Mouse (Mus musculus) retina, postnatal 7 days (tissue): ENCODE measurements around the gene Klhl26.

ENCODE experiments used
- DNase-seq: peaks from one replicate; pipeline ENCODE4 v3.0.0-alpha.2; 2012; ENCODE audit warnings: low read depth, low spot score

Klhl26 gene

DNA sequence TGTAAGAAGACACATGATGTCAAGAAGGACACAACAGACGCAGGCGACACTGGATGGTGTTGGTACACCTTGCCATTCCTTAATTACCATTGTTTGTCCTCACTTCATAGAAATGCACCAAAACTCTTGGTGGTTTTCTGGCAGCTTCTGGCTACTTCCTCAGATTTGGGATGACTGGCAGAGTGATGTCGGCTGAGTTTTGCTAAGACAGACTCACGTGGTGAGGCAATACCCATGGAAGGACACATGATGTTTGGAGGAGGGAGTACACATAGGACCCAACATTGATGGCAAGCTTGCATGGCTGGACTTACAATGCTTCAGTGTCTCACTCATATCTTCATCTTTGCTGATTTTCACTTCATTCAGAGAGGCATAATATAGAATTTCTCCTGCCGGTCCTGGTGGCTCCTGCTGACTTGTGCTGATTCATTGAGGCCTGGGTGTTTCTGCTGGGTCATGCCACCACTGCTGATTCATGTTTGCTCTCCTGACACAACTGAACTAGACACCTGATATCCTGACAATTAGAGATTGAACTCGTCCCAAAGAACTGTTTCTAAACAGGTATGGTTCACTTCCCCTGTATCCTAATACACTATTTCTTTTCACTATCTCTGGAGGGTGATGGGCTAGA is 62.3 kb downstream of the Klhl26 start:
- DNase-seq, result no peak

DNA sequence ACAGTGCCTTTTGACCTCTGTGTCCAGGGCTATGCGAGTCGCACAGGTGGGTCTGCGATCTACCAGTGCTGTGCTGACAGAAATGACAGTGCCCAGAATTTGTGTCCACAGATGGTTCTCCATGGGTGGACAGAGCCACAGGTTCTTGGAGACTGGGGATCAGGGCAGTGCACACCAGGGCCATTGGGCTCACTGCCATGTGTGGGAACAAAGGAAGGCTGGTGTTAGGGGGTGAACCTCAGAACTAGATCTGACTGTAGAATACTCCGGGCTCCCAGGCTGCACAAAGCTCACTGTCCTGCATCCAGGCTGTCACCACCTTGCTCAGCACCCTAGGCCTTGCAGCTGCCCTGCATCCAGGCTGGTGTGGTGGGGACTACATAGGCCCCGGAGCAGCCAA is 66.5 kb downstream of the Klhl26 start:
- DNase-seq, result no peak

DNA sequence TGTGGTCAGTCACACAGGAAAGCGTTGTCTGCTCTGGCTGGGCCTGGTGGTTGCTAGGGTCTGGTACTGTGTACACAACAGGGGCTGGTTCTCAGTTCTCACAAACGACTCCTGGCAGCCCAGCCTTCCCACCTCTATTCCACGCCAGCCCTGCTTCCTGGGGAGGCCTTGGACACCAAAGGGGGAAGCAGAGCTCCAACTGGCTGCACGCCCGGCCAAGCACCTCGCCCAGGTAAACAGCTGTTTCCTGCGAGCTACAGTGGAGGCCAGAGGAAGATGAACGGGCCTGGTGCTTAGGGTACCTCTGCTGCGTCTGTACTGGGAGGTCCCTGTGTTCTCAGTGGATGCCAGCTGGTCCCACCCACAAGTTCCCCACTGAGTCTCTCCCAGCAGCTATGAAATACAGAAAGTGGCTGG is 67.3 kb downstream of the Klhl26 start:
- DNase-seq, result no peak

DNA sequence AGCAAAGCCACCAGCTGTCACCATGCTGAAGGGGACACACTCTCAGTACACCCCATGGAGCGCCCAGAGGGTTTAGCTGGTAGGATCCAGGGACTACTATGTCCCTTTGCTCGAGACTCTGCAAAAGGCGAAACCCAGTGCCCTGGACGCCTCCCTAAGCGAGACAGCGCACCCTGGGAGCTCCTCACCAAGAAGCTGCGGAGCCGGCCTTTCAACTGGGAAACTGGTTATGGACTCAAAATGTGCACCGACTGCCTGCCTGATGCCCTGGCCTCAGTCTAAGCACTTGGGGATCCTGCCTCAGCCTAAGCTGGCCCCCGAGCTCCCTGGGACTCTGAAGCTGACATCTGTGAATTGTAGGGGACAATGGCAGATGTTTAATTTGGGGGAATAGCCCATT is 67.7 kb downstream of the Klhl26 start:
- DNase-seq, result no peak

DNA sequence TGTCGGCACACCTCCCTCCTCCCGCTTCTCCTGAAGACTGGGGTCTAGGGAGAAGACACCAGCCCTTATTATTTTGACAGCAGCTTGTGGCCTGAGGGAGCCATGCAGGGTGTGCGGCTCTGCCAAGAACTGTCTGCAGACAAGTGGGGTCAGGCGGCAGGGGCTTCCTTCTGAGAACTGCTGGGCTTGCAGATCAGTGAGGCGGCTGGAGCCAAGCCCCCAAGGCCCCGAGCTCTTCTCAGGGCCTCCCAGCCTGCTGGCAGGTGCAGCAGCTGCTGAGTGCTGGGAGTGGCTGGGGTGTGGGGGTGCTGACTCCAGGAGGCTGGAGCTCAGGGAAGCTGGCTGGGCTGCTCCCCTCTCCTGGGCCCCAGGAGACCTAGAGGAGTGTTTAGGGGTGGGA is 68.5 kb downstream of the Klhl26 start:
- DNase-seq, result no peak

DNA sequence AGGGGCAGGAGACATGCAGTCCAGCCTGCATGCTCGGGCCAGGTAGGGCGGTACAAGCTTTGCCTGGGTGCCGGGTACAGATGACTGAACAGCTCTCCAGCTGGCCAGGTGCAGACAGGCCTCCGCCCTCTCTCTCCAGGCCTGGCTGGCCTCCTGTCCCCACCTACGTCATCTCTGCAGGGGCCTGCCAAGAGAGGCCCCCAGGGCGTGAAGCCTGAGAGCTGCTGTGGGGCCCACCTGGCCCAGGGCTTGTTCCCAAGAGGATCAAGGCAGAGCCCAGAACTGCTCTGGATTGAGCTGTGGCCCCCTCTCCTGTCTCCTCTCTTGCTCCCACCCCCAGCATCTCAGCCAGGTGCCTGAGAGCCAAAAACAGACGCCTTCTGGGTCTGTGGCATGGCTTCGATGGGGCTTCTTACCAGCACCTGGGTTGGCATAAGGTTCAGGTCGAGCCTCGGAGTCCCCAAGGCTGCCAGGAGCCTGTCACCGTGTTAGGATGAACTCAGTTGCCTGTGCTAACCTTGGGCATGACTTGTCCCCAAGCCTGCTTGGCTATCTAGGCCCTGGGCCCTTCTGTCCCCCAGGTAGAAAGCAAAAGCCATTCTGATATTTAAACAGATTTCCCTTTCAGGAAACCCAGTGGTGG is 70.2 kb downstream of the Klhl26 start:
- DNase-seq, result no peak

DNA sequence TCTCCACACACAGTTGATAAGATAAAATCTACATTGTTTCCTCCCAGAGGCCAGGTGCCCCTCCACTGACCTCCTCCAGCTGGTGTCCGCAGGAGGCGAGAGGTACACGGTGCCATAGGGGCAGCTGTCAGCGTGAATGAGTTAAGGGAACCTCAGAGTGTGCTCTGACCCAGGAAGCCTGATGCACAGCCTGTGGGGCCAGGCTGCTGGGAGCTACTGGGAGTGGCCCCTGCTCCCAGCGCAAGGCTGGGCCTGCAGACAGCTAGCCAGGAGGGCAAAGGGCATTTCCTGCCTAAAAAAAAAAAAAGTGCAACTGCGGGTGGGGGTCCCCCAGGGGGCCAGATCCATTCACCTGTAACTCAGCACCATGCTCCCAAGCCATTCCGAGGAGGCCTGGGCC is 71.6 kb downstream of the Klhl26 start:
- DNase-seq, result no peak

DNA sequence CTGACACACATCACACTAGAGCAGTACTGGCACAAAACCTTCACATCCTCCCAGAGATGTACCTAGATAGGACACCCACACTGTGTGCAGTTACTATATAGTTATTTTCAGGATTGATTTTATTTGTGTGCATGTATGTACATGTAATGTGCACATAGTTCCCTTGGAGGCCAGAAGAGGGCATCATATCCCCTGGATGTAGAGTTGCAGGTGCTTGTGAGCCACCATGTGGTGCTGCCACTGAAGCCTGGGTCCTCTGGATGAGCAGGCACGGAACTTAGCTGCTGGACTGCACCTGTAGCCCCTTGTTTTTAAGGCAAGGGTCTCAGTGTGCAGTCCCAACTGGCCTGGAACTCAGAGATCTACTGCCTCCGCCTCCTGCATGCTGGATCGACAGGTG is 72.6 kb downstream of the Klhl26 start:
- DNase-seq, result no peak
